Mouse (Mus musculus) lung, postnatal 36 days (tissue): Measurements from ENCODE around the gene Gm20388.
"Not testable (repeated sequence)": the region's sequence is repeated elsewhere in the genome, so short reads cannot be mapped to it uniquely, and the experiment has no call there.

Source experiments
- DNase-seq: peaks from one replicate; pipeline ENCODE4 v3.0.0; 2022; ENCODE audit warnings: mixed read lengths

The Gm20388 gene

DNA sequence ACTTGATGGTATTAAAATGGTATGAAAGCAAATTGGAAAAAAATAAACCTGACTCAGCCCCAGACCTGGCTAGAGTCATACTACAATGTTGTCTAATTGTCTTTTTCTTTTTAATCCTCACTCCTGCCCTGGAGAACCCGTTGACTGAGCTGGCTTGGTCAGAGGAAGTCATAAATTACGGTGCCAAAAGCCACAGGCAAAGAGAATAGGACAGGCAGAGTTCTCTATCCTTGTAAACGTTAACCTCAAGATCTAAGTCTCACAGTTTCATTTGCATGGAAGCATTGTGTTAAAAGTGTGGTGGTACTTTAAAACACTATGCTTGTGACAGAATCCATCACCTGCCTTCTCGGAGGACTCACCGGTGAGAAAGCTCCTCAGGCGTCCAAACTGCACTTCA is 4097.2 kb downstream of the Gm20388 start:
- DNase-seq = no peak

DNA sequence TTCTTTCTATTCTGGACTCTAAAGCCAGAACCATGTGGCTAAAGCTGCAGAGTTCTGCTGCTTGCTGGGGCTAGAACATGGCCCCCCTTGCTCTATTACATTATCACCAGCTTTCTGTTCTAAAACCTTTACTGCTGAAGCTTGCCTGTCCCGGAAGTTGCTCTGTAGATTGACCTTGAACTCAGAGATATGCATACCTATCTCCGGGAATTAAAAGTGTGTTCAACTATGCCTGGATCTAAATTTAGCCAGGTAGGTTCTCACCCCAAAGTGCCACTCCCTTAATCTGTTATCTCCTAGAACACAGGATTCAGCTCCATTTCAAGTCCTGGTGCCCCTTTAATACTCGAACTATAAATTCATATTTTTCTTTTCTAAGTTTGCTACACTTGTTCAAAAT is 4100.9 kb downstream of the Gm20388 start:
- DNase-seq = no peak

DNA sequence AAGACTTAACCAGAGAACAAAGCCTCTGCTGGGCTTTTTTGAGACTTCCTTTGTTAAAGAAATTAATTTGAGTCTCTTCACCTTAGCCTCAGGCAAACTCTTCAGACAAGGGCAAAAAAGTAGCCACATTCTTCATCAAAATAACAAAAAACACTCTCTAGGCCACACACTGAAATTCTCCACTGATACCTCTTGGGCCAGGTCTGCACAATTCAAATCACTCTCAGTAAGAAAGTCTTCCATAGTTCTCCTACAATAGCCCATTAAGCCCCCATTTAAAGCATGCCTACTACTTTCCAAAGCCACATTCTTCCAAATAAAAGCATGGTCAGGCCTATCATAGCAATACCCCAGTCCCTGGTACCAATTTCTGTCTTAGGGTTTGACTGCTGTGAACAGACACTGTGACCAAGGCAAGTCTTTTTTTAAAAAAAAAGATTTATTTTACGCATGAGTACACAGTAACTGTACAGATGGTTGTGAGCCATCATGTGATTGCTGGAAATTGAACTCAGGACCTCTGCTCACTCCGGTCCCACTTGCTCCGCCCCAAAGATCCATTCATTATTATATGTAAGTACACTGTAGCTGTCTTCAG is 4101.4 kb downstream of the Gm20388 start:
- no peak for DNase-seq

DNA sequence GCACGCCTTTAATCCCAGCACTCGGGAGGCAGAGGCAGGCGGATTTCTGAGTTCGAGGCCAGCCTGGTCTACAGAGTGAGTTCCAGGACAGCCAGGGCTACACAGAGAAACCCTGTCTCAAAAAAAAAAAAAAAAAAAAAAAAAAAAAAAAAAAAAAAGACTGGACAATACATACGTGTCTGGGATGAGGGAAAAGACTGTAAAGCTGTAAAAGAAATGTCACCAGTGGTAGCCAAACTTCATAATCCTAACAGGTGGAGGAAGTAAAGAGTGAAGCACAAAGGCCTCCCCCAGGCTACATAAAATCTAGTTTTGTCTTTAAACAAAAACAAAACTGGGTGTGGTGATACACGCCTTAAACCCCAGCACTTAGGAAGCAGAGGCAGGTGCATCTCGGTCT is 4103.7 kb downstream of the Gm20388 start:
- not testable (repeated sequence) for DNase-seq

DNA sequence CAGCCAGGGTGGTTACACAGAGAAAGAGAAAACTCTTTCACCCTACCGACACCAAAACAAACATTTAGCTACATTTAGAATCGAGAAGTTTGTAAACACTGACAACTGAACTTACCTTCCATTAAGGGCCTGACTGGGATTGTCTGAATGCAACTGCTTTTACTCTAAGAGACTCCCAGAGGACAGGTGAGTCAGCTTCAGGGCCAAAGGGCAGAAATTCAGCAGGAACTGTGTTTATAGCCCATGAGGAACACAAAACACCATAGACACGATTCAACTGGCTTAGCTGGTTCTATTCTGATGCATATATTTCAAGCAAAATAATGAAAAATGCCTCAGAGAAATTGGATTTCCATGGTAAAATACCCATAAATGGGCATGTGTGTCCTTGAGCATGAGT is 4104.1 kb downstream of the Gm20388 start:
- no peak for DNase-seq

DNA sequence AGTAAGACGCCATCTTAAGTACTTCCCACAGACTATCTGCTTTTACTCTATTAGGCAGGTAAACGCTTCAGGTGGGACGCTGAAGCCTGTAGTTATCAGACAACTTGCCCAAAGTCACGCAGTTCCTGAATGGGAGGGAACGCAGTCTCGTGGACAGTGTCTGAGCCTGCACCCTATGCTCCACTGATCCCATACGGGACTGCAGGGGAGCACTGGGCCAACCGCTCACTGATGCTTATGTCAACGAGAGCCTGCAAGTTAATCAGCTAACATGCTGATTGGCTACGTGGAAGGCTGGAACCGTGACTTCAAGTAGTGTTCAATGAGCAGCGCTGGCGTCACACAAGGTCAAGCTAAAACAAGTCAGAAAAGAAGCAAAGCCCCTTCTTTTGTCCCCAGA is 4109.1 kb downstream of the Gm20388 start:
- DNase-seq = peak; percentile 28

DNA sequence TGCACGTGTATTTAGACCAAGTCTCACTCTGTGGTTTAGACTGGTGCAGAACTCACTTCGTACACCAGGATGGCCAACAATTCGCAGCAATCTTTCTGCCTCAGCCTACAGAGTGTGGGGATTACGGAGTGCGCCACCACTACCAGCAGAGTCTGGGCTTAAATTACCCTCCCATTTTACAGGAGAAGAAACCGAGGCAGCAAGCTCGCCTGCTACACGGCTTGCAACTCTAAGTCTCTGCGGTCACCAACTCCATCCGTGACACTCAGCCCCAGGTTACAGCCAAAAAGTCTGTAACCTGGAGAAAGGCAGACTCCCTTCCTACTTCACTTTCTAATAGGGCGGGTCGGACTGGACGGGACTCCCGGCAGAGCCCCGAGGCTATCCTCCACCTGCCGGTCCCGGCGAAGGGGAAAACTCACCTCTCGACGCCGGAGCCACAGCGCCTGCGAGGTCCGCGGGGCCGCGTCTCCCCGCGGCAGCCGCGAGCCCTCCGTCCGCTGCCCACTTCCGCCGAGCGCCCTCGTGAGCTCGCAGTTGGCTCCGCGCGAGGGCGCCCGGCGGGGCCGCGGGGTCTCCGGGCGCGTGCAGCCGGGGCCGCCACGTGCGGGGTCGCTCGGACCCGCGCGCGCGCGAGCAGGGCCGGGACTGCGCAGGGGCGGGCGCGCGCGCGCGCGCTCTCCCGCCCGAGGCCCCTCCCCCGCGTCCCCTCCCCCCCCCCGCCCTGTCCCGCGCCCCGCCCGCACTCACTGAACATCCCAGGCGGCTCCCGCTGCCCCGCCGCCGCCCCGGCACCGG is 4110.0 kb downstream of the Gm20388 start:
- peak; percentile 52 for DNase-seq

DNA sequence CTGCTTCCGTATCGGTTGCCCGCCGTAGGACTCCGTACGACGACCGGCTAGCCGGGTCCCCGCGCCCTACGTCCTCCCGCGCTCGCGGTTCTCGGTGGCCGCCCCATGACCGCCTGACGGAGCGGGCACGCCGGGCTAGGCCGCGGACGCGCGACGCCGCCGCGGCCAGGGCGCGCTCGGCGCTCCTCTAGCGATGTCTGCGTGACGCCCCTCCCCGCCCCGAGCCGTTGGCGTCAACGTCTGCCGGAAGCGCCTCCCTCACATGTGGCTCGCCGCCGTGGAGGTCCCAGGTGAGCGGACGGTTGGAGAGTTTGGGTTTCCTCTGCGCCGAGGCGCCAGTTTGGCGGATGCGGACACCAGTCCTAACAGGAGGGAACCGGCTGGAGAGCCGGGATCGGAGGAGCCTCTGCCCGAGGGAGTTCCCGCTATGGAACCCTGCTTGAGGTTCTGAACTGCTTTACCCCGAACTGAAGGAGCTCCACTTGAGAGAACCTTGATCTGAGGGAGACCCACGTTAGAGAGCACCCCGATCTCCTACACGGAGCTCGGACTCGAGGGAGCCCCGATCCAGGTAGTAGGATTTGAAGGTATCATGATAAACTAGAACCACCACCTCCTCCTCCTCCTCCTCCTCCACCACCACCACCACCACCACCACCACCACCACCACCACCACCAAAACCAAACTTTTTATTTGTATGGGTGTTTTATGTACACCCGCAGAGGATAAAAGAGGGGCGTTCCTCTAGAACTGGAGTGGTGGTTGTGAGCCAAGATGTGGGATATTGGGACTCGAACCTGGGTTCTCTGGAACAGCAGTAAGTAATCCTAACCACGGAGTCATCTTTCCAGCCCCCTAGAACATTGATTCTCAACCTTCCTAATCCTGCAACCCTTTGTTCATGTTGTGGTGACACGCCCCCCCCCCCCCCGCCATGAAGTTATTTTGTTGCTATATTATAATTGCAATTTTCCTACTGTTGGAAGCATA is 4110.9 kb downstream of the Gm20388 start, which contains the start of the genes Taf5l and Urb2:
Gene Taf5l, minus strand, starts transcription at position 161 of the 991 bp plus-strand sequence.
Gene Urb2, plus strand, starts transcription at position 272 of the 991 bp plus-strand sequence.
- DNase-seq = peak; percentile 92

DNA sequence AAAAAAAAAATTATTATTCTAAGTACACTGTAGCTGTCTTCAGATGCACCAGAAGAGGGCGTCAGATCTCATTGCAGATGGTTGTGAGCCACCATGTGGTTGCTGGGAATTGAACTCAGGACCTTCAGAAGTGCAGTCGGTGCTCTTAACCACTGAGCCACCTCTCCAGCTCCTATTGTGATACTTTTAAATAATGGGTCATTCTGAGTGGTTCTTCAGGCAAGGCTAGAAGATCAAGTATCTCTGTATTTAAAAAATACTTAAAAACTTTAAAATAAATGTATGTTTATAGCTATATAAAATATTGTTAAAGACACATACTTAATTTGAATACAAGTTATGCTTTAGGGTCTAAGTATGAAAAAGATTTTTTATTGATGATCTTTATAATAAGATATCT is 4115.6 kb downstream of the Gm20388 start:
- not testable (repeated sequence) for DNase-seq

DNA sequence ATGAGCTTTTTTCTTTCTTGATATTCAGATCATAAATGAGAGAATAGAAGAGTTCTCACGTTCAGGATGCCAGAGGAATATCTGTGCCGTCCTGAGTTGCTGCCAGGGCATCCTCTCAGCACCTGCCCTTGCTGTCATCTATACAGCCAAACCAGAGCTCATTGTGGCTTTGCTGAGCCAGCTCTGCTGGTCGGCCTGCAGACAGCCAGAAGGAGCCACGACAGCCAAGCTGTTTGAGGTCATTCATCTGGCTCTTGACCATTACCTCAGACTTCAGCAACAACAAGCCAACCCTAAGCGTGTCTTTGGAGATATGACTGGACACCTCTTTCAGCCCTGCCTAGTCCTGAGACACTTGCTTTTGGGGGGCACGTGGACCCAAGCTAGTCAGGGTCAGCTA is 4117.2 kb downstream of the Gm20388 start:
- no peak for DNase-seq

DNA sequence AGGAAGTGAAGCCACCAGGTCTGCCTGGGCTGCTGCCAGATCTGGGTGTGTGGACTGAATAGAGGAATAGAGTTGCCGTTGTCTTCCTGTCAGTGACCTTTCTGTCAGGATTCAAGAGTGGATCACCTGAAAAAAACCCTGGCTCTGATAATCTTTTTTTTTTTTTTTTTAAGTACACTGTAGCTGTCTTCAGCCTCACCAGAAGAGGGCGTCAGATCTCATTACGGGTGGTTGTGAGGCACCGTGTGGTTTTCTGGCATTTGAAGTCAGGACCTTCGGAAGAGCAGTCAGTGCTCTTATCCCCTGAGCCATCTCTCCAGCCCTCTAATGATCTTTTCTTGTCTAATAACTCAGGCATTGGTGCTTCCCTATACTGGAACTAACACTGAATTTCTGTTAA is 4122.8 kb downstream of the Gm20388 start:
- DNase-seq = no peak

DNA sequence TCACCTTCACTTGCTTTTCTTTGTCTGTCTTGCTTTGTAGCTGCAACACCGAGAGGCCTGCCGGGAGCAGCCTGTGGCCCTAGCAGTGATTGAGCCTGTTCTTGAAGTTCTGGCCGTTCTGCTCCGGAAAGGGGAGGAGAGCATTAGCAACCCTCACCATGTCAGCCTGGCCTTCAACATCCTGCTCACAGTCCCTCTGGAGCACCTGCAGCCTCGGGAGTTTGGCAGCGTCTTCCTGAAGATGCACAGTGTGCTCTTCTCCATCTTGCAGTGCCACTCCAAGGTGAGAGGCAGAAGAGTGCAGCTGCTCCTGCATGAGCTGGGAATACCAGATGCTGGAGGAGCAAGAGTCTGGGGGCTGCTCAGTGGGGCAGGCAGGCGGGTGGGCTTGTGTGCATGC is 4127.5 kb downstream of the Gm20388 start:
- DNase-seq = no peak

DNA sequence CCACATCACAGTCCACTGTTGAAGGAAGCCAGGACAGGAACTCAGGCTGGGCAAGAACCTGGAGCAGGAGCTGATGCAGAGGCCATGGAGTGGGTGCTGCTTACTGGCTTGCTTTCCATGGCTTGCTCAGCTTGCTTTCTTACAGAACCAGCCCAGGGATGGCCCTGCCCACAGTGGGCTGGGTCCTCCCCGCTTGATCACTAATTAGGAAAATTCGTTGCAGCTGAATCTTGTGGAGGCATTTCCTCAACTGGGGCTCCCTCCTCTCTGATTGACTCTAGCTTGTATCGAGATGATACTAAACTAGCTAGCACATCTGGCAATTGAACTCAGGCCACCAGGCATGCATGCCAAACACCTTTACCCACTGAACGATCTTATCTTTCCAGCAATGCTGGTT is 4128.7 kb downstream of the Gm20388 start:
- no peak for DNase-seq

DNA sequence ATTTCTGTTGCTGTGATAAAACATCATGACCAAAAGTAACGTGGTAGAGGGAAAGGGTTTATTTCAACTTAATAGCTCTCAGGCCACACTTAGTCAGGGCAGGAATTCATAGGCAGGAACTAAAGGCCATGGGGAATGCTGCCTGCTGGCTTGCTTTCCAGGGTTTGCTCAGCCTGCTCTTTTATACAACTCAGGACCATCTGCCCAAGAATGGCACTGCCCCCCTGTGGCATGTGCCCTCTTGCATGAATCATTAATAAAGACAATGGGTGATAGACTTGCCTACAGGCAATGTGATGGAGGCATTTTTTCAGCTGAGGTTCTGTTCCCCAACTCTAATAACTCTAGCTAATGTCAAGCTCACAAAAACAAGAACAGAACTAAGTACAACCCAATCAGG is 4131.6 kb downstream of the Gm20388 start:
- no peak for DNase-seq

DNA sequence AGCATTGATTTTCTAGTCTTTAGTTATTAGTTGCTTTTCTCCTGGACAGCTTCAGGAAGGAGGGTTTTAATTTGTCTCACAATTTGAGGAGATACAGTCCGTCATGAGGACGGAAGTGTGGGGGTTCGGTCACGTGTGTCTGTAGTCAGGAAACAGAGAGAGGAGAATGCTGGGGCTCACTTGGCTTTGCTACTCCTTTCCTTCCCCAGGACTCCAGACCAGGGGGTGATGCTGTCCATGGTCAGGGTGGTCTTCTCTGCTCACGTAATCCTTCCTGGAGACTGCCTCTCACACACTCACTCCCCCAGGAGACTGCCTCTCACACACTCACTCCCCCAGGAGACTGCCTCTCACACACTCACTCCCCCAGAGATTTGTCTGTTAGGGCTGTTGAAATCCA is 4133.8 kb downstream of the Gm20388 start:
- DNase-seq = no peak

DNA sequence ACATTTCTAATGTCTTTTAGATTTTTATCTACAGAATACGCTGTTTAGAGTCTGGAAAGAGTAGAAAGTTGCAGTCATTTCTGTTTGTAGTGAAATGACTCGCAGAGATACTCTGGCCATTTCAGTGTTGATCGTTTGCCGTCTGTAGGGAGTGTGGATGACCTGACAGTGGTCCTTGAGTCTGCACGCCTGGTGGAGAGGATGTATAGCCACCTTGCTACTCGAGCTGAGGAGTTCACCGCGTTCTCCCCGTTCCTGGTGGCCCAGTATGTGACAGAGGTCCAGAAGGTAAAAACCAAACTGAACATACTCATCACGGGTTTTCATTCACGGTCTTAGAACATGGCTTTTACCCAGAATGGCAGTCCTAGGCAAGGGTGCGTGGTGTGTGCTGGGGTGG is 4134.3 kb downstream of the Gm20388 start:
- no peak for DNase-seq

DNA sequence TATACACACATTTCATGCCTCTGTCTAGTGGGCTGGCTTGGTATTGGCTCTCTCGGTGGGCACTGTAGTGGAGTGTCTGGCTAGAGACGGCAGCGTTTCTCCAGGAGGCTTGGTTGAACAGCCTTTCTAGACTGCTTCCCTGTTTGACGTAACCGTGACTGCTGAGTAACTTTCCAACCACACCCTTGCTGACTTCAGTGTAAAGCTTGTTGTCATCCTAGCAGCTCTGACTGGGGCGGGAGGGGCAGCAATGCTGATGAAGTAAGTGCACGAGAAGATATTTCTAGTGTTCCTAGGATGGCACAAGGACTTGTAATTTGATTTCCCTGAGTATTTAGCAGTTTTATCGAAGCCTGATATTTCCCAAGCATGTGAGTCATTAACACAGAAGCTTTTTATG is 4135.2 kb downstream of the Gm20388 start:
- DNase-seq = no peak

DNA sequence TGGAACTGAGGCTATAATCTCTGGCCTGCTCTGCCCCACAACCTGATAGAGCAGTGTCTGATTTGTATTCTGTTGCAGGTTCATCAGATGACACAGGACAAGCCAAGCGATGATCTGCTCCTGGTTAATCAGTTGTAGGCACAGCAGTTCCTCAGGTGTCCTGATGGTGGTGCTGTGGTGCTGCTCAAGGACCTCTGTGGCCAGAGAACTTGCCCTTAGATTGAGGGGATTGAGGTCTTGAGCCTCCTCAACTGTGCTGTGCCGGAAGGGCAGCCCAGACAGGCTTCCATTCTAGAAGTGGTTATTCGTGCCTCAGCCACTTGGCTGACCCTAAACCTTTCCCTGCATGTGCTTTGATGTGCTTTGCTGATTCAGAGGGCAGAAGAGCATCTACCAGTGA is 4141.5 kb downstream of the Gm20388 start:
- peak; percentile 81 for DNase-seq

DNA sequence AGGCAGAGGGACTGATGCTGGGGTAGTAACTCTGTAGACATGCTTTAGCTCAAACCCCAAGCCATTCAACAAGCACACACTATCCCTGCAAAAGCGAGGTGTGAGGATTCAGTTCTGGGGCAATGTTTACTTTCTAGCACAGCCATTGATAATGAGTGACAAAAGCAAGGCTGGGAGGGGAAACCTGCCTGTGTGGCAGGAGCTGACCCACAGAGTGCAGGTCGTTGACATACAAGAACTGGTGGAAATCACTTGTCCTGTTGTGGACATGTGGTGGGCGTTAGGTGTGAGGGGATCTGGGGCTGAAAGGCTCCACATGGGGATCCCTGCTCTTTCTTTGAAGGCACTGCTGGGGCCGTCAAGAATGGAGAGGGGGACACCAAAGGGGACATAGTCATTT is 4141.9 kb downstream of the Gm20388 start:
- no peak for DNase-seq

DNA sequence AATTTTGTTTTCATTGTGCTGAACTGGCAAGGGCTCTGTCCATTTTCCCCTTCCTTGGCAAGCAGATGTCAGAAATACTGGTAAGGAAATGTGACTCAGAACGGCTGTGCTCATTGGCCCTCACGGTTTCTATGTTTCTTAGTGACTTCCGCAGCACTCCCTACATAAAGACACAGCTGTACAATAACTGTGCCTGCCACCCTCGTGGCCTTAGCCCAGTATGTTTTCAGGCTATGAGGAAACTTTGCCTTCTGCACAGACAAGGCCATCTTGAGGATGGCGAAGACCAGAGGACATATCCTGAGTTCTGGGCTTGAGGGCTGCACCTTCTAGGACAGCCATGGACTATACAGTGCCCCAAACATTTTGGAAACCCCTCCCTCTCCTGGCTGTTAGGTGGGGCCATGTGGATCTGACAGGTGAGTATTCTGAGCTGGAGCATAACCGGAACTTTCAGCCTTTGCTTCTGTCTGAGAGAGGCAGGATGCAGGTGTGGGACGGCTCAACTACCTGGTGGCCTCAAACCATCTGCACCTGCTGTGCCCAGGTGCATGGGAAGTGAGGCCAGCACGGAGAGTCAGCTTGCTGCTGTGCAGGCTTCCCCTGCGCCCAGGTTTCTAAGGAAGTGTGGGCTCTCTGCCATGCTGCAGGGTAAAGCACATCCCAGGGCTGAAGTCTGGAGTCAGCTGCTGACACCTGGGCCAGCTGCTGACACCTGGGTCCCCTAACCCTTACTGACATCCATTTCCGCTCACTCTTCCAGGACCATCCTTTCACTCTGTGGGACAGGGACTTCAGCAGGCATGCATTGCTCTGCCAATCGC is 4146.4 kb downstream of the Gm20388 start:
- DNase-seq = no peak

DNA sequence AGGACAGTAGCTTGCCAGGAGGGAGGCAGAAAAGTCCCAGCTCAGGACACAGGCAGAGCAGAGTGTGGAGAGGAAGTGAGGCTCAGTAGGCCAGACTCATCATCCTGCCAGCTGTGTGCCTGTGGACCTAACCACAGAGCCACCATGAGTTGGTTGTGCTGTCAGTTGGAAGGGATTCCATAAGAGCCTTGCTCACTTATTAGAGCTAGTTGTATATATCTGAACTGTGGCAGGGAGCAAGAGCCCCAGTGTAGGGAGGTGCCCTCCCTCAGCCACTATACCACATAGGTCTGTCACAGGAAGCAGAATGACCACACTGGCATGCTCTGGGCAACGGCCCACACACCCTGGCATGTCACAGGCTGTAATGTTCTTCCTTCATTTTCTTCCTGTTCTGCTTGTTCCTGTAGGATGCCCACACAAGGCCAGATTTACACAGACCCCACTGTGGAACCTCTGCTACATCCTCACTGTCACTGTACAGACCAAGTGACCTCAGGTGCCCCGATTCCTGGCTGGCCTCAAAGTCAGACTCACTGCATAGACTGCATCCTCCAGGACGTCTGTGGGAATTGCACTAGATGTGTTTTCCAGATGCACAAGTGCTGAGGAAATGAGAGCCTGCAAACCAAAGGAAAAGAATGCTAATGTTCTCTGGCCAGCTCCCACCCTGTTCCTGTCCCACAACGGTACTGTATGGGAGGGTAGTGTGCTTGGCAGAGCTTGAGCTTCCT is 4155.9 kb downstream of the Gm20388 start:
- DNase-seq = peak; percentile 63
